Mouse (Mus musculus) gastrocnemius, postnatal 10 days (tissue): ENCODE data around the gene Vil1. TPM values are rescaled to one million over a fixed set of nuclear protein-coding genes. Genes with fewer than 3 reads are reported as not detected.

ENCODE experiments used
- DNase-seq: peaks from one replicate; pipeline ENCODE4 v3.0.0; 2021; ENCODE audit warnings: mixed read lengths
- microRNA-seq, 2 experiments: library from miRNA; unstranded; fragments of <30 nt; microRNA quantifications; one replicate each; pipeline ENCODE4 v1.2.0; 2021
- total RNA-seq, 2 experiments: library from RNA; stranded (reverse); gene quantifications; 2 replicates each; pipeline ENCODE4 v1.2.3; 2021

Gene Vil1
- total RNA-seq, 2 experiments from 2014 or later = 0.09 to 0.16 TPM

DNA sequence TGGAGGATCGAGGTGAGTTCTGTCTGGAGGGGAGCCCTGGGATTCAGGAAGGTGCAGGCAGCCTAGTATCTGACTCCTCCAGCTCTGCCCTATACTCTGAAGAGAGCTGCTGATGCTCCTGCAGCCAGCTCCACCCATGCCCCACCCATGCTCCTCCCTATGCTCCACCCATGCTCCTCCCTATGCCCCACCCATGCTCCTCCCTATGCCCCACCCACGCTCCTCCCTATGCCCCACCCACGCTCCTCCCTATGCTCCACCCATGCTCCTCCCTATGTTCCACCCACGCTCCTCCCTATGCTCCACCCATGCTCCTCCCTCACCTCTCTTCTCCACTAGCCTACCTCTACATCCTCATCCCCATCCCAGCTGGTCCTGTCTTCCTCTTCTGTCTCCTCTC lies 6.0 kb downstream of the Vil1 start:
- DNase-seq = peak; percentile 23

DNA sequence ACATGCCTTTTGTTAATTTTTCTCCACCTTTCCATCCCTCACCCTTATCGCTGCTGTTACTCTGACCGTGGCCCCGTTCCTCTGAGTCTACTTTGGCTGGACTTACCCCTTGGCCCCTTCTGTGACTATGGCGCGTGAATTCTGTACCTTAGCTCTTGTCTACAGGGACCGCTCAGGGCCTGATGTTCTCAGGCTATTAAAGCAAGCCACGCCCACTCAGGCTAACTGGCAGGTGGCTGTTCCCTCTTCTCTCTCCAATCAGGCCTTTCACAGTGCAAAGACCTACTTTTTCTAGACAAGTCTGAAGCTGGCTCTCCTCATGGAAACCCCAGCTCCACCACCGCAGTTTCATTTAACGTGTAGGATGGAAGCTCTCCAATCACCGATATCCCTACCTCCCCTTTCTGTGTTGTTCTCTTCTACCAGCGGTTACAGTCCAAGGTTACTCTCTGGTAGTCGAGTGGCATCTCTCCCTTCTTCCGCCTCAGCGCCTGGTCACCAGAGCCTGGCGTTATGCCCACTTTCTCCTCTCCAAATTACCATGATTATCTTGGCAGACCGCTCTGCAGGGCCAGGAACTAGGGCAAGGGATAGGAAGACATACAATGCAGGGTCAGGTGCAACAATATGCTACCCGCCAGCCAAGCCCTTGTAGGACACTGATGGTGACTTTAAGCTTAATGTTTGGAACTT lies 9.7 kb downstream of the Vil1 start:
- no peak for DNase-seq

DNA sequence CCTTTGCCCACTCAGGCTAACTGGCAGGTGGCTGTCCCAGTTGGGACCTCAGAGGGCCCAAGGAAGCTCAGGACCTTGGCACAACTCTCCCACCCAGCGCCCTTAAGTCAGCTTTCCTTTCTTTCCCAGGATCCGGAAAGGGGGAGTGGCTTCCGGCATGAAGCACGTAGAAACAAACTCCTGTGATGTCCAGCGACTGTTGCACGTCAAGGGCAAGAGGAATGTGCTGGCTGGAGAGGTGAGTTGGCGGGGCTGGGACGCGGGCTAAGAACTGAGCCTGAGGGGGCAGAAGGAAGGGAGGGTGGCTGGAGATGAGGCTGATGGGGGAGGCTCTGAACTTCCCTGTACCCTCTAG lies 10.2 kb downstream of the Vil1 start:
- no peak for DNase-seq

DNA sequence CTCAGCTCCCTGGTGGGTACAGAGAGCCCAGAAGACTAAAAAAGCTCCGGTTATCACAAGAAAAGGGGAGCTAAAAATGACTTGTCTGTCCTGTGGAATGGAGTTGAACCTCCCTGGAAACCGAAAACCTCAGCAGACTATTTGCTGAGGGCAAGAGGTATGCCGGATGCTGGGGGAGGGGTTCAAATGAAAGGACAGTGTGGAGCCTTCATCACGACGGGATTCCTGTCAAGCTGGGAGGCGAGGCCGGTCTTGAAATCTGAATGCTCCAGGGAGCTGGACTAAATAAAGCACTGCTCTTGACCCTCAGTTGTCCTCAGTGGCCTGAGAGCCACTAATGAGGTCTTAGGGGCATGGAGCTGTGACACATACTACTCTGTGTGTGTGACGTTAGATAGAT lies 14.0 kb downstream of the Vil1 start:
- DNase-seq = no peak

- no peak for DNase-seq
Measured at GRCm38 (mm10) chr1:74425845-74426244, 16.7 kb downstream of the Vil1 start.

GRCm38 (mm10) chr1:74433220-74433619 lies 24.0 kb downstream of the Vil1 start:
- no peak for DNase-seq

DNA sequence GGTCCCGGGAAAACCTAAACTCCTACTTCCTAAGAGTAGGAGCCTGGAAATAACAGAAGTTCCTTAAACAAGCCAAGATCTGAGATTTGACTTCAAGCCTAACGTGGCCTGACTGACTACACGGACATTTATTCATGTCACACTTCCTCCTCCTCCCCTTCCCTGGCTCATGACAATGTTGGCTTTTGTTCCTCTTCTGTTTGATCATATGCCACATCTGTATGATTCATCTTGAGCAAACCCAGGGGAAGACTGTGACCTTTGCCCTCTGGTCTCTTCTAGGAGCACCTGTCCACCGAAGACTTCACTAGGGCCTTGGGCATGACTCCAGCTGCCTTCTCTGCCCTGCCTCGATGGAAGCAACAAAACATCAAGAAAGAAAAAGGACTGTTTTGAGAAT lies 25.4 kb downstream of the Vil1 start:
- no peak for DNase-seq

- no peak for DNase-seq
Measured at GRCm38 (mm10) chr1:74435563-74435962, 26.4 kb downstream of the Vil1 start.

- DNase-seq = no peak
Measured at GRCm38 (mm10) chr1:74437702-74438427, 28.7 kb downstream of the Vil1 start.

DNA sequence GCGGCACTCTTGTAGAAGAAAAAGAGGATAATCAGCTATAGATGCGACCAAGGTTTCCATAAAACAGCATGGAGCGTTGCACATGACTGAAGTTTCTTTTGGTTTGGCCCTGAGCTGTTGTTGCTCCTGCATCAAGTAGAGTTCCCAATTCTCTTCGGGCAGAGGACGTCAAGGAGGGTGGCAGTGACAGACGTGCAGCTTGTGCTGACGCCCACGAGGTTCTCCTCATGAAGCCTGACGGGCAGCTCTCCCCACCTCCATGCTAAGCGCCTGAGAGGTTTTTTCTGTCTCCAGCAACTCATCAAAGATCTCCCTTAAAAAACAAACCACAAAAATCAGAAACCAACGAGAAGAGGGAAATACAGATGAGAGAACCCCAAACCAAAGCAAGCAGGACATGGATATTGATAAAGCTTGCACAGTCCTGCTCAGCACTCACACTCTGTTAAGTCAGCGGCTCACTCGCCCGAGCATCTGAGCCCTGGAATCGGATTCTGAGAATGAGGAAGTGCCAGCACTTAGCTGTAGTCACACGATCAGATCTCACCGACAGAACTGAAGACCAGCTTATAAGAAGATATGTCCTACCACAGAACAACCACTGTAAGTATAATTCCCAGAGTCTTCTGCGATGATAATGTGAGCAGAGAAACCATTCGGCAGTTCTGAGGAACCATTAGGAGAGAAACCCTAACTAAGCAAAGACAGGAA lies 30.1 kb downstream of the Vil1 start:
- no peak for DNase-seq

GRCm38 (mm10) chr1:74444538-74444937 lies 35.4 kb downstream of the Vil1 start:
- DNase-seq = no peak

DNA sequence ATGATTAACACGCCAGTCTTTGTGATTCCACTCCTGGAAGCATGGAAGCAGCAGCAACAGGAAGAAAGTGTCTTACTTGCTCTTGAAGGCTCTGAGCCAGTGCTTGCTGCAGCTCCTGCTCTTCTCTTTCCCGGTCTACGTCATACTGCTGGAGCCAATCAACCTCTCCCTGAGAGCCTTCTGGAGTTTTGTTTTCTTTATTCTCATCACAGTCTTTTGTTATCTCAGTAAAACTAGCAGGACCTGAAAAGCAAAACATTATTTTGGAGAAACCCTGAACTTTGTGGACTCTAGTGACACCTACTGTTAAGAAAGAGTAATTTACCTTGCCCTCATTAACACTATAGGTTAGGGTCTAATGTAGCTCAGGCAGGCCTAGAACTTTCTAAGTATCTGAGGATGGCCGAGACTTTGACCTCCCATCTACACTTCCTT lies 43.5 kb downstream of the Vil1 start:
- no peak for DNase-seq

GRCm38 (mm10) chr1:74460273-74460672 lies 51.1 kb downstream of the Vil1 start:
- peak; percentile 59 for DNase-seq

Small RNA genes within 50 kb of the gene (microRNA-seq; reads per million reads assigned to microRNA genes)
- 13,890 to 30,211 reads per million in 2 experiments for gene Mir26b

Other genes with a start within 250 kb of the Vil1 start
- not detected for gene Cxcr1, start 214.7 kb upstream of the Vil1 start, total RNA-seq
- 100 to 1,000 TPM; 104 to 116 TPM for gene Arpc2, start 173.3 kb upstream of the Vil1 start, total RNA-seq
- gene Gpbar1, start 130.8 kb upstream of the Vil1 start, total RNA-seq = under 1 TPM in 1 of 2 experiments, not detected in 1; 0.25 TPM
- gene Aamp, start 124.6 kb upstream of the Vil1 start, total RNA-seq = 10 to 100 TPM; 90.7 to 94.4 TPM
- gene Pnkd, start 124.4 kb upstream of the Vil1 start, total RNA-seq = 10 to 100 TPM; 69.7 to 70.5 TPM
- gene Tmbim1, start 103.8 kb upstream of the Vil1 start, total RNA-seq = 10 to 100 TPM; 43.5 to 50.3 TPM
- under 1 TPM; 0.16 to 0.36 TPM for gene Catip, start 47.3 kb upstream of the Vil1 start, total RNA-seq
- gene Slc11a1, start 34.2 kb upstream of the Vil1 start, total RNA-seq = 1 to 10 TPM; 2.5 to 5.2 TPM
- gene Ctdsp1, start 17.9 kb upstream of the Vil1 start, total RNA-seq = 100 to 1,000 TPM in 1 of 2 experiments, 10 to 100 TPM in 1; 99.4 to 103 TPM
- gene Cnot9, start 96.7 kb downstream of the Vil1 start, total RNA-seq = 10 to 100 TPM; 16.6 to 18.7 TPM
- gene Plcd4, start 133.5 kb downstream of the Vil1 start, total RNA-seq = 10 to 100 TPM; 69.1 to 69.5 TPM
- 10 to 100 TPM in 1 of 2 experiments, 1 to 10 TPM in 1; 9.0 to 14.0 TPM for gene Usp37, start 134.9 kb downstream of the Vil1 start, total RNA-seq
- 10 to 100 TPM in 1 of 2 experiments, 1 to 10 TPM in 1; 7.1 to 11.2 TPM for gene Zfp142, start 178.9 kb downstream of the Vil1 start, total RNA-seq
- 10 to 100 TPM; 12.7 to 13.7 TPM for gene Bcs1l, start 178.9 kb downstream of the Vil1 start, total RNA-seq
- gene Rnf25, start 192.0 kb downstream of the Vil1 start, total RNA-seq = 10 to 100 TPM; 18.1 to 23.1 TPM
- gene Stk36, start 192.1 kb downstream of the Vil1 start, total RNA-seq = 1 to 10 TPM in 1 of 2 experiments, under 1 TPM in 1; 0.88 to 1.8 TPM